35 mouse cellular contexts compared by ENCODE assay signal in genomic region chr3:108796386-108796785, GRCm38 (mm10). TPM values are rescaled to one million over a fixed set of nuclear protein-coding genes. Genes with fewer than 3 reads are reported as not detected.
DNase-seq lines count a peak whose midpoint lies in the region; ATAC-seq and TF ChIP-seq lines count a peak whose summit lies in the region.
"Had no signal": no experiment of that assay in that cellular context is flagged by ENCODE, and none has a peak within 500 bp of the region (broad histone marks: within the 10 kb centered on the region; RNA-seq: fewer than 3 reads in every experiment).

No protein-coding gene starts in this region.

- peaks cover 30% of the 10 kb centered on the region for H3K36me3 ChIP-seq in spleen, adult 2 months (ENCODE audit: control insufficient read depth, insufficient read depth, low read length)
- H3K36me3 ChIP-seq in midbrain, embryonic 14.5 days (ENCODE audit: control insufficient read depth, insufficient read depth, low read length): peaks cover 42% of the 10 kb centered on the region

- H3K27me3 ChIP-seq in spleen, adult 2 months (ENCODE audit: control insufficient read depth, insufficient read depth, low read length): no peaks in the 10 kb centered on the region
- H3K27me3 ChIP-seq in midbrain, embryonic 14.5 days (ENCODE audit: control insufficient read depth, insufficient read depth, low read length): no peaks in the 10 kb centered on the region
- H3K27me3 ChIP-seq: embryonic facial prominence, embryonic 12.5 days; heart, embryonic 12.5 days; kidney, embryonic 15.5 days; limb, embryonic 13.5 days; liver, embryonic 12.5 days; megakaryocyte, embryonic 14.5 days; midbrain, embryonic 13.5 days had no signal

- H3K9me3 ChIP-seq in midbrain, embryonic 14.5 days (ENCODE audit: control insufficient read depth, low read length): no peaks in the 10 kb centered on the region
- H3K9me3 ChIP-seq: embryonic facial prominence, embryonic 12.5 days; heart, embryonic 12.5 days; kidney, embryonic 15.5 days; limb, embryonic 13.5 days; liver, embryonic 12.5 days; megakaryocyte, embryonic 14.5 days; midbrain, embryonic 13.5 days had no signal

- H3K4me1 ChIP-seq in spleen, adult 2 months (ENCODE audit: control insufficient read depth, insufficient read depth, insufficient read length): peaks cover 3% of the 10 kb centered on the region; the same call in 1 of the 2 replicates
- no peaks in the 10 kb centered on the region for H3K4me1 ChIP-seq in midbrain, embryonic 14.5 days (ENCODE audit: control insufficient read depth, insufficient read depth, low read length)
- H3K4me1 ChIP-seq: kidney, embryonic 15.5 days; liver, embryonic 12.5 days; megakaryocyte, embryonic 14.5 days; midbrain, embryonic 13.5 days had no signal

- no peak overlapping the region for H3K4me3 ChIP-seq in spleen, adult 2 months (ENCODE audit: extremely low read depth, insufficient read depth, insufficient read length)
- H3K4me3 ChIP-seq in midbrain, embryonic 14.5 days (replicated peaks; ENCODE audit: low read depth, low read length): no peak overlapping the region
- H3K4me3 ChIP-seq: embryonic facial prominence, embryonic 12.5 days; heart, adult 2 months; heart, embryonic 12.5 days; kidney, embryonic 15.5 days; layer of hippocampus, adult 2 months; left cerebral cortex, adult 2 months; limb, embryonic 13.5 days; liver, embryonic 12.5 days; megakaryocyte, embryonic 14.5 days; midbrain, embryonic 13.5 days had no signal

- peak overlapping the region; percentile 64 for H3K27ac ChIP-seq in spleen, adult 2 months (ENCODE audit: insufficient read depth, low read length)
- H3K27ac ChIP-seq in midbrain, embryonic 14.5 days (replicated peaks; ENCODE audit: low read depth, low read length): no peak overlapping the region
- H3K27ac ChIP-seq: embryonic facial prominence, embryonic 12.5 days; heart, adult 2 months; hindbrain, embryonic 14.5 days; kidney, embryonic 15.5 days; layer of hippocampus, adult 2 months; left cerebral cortex, adult 2 months; limb, embryonic 13.5 days; liver, embryonic 12.5 days; midbrain, embryonic 13.5 days; stomach, postnatal 0 days had no signal

- H3K9ac ChIP-seq in midbrain, embryonic 14.5 days (replicated peaks; ENCODE audit: low read length): no peak overlapping the region
- H3K9ac ChIP-seq: embryonic facial prominence, embryonic 12.5 days; heart, embryonic 12.5 days; hindbrain, embryonic 14.5 days; kidney, embryonic 15.5 days; limb, embryonic 13.5 days; liver, embryonic 12.5 days; liver, postnatal 0 days; midbrain, embryonic 13.5 days had no signal

- no peak for TF ChIP-seq POLR2A in spleen, adult 2 months (IDR thresholded peaks at IDR 0.05; ENCODE audit: low read depth, low read length)

- H3K4me2 ChIP-seq in midbrain, embryonic 14.5 days (ENCODE audit: low read length): no peak overlapping the region
- H3K4me2 ChIP-seq: embryonic facial prominence, embryonic 12.5 days; heart, embryonic 12.5 days; hindbrain, embryonic 14.5 days; kidney, embryonic 15.5 days; limb, embryonic 13.5 days; liver, embryonic 12.5 days; midbrain, embryonic 13.5 days had no signal

- no peak for DNase-seq in spleen, adult 2 months (ENCODE audit: low read depth in 1 of 2, low spot score in 2 of 2)
- no peak for DNase-seq in spleen, postnatal 14 days (ENCODE audit: low spot score in 2 of 2)
- peak; percentile 55 for DNase-seq in CD4-positive helper T cell, adult 2 months (ENCODE audit: low read depth, low spot score)
- DNase-seq in naive thymus-derived CD4-positive, alpha-beta T cell, adult 2 months (ENCODE audit: low read depth): peak; percentile 37
- DNase-seq in kidney, postnatal 25 days: no peak
- DNase-seq in midbrain, embryonic 14.5 days: no peak
- DNase-seq: adrenal gland, adult 2 months; adrenal gland, postnatal 36 days; B cell, adult 2 months; cerebellum, adult 9-10 months; cerebellum, postnatal 36 days; embryo, embryonic 11 days; gastrocnemius, postnatal 36 days; heart, adult 2 months; kidney, adult 11 months; kidney, postnatal 36 days; liver, postnatal 0 days; lung, postnatal 36 days; right cerebral cortex, postnatal 25 days had no signal

- no peak for TF ChIP-seq CTCF in spleen, adult 2 months (IDR thresholded peaks at IDR 0.05; ENCODE audit: extremely low read depth, insufficient read depth, insufficient read length, insufficient replicate concordance)

- WGBS in spleen, adult 2 months: 89% methylated on average over 4 of the region's 4 CpGs
- WGBS in midbrain, embryonic 14.5 days: 92% methylated on average over 4 of the region's 4 CpGs

- ATAC-seq in activated CD4-positive, CD25-positive, alpha-beta regulatory T cell, adult 4 months: peak; percentile 6
- no peak for ATAC-seq in midbrain, embryonic 14.5 days (ENCODE audit: low FRiP score, low TSS enrichment)
- ATAC-seq: forebrain, embryonic 14.5 days; liver, embryonic 12.5 days; liver, postnatal 0 days; midbrain, embryonic 13.5 days had no signal

RNA-seq across cellular contexts. Expression of gene Stxbp3, which starts 43.9 kb away (rescaled TPM):
- 6.0 and 6.9 TPM in 2 replicates for polyA plus RNA-seq in spleen, adult 2 months (2012; rRNA removed)
- polyA plus RNA-seq in activated CD4-positive, CD25-positive, alpha-beta regulatory T cell, adult 4 months (2017; shearing (Covaris generic)): 10 to 100 TPM; 58.1 to 69.1 TPM
- polyA plus RNA-seq in midbrain, embryonic 14.5 days (2014; fragmentation: Nextera tagmentation; extraction: Ambion mirVana): 12.4 and 16.0 TPM in 2 replicates

RNA-seq across cellular contexts. Expression of gene Aknad1, which starts 56.9 kb away (rescaled TPM):
- polyA plus RNA-seq in spleen, adult 2 months (2012; rRNA removed): 0.05 and 0.07 TPM in 2 replicates
- not detected for polyA plus RNA-seq in activated CD4-positive, CD25-positive, alpha-beta regulatory T cell, adult 4 months (2017; shearing (Covaris generic))
- not detected in 2 replicates for polyA plus RNA-seq in midbrain, embryonic 14.5 days (2014; fragmentation: Nextera tagmentation; extraction: Ambion mirVana)
- polyA plus RNA-seq: adrenal gland, adult 2 months; forebrain, embryonic 14.5 days; heart, embryonic 12.5 days; heart, postnatal 0 days; hindbrain, embryonic 14.5 days; inflammation-experienced regulatory T-cells, adult 6 months; lung, embryonic 16.5 days; midbrain, embryonic 13.5 days had no signal

Comparison
In these comparisons a context has a peak if more than half of its experiments do, and no peak if none do; other contexts are left out.
1. DNase-seq: peak in CD4-positive helper T cell, adult 2 months (single experiment) and naive thymus-derived CD4-positive, alpha-beta T cell, adult 2 months (single experiment); none in spleen, adult 2 months (0 of 2), spleen, postnatal 14 days (0 of 2), kidney, postnatal 25 days (0 of 2) and midbrain, embryonic 14.5 days (single experiment).